Mouse (Mus musculus) lung, postnatal 36 days (tissue): ENCODE measurements around the gene Rhox4b.
"Not testable (repeated sequence)": the region's sequence is repeated elsewhere in the genome, so short reads cannot be mapped to it uniquely, and the experiment has no call there.

Source experiments
- DNase-seq: peaks from one replicate; pipeline ENCODE4 v3.0.0; 2022; ENCODE audit warnings: mixed read lengths

Rhox4b gene

GRCm38 (mm10) chrX:37432194-37432593, at the start of gene Rhox4b:
Gene Rhox4b, plus strand, starts transcription at chrX:37432494.
- not testable (repeated sequence) for DNase-seq

- DNase-seq, result not testable (repeated sequence)
Measured at GRCm38 (mm10) chrX:37390548-37390947, 41.7 kb upstream of the Rhox4b start, which contains the start of gene Rhox4a2. Gene Rhox4a2, plus strand, starts transcription at chrX:37390848.

- DNase-seq, result not testable (repeated sequence)
Measured at GRCm38 (mm10) chrX:37411767-37412166, 20.5 kb upstream of the Rhox4b start, which contains the start of gene Rhox2b. Gene Rhox2b, plus strand, starts transcription at chrX:37412067.

GRCm38 (mm10) chrX:37453380-37453779, 21.1 kb downstream of the Rhox4b start, which contains the start of gene Rhox2c:
Gene Rhox2c, plus strand, starts transcription at chrX:37453680.
- not testable (repeated sequence) for DNase-seq

GRCm38 (mm10) chrX:37458285-37458684, 26.0 kb downstream of the Rhox4b start, which contains the start of gene Rhox3c:
Gene Rhox3c, plus strand, starts transcription at chrX:37458585.
- DNase-seq, result not testable (repeated sequence)

GRCm38 (mm10) chrX:37480037-37480436, 47.7 kb downstream of the Rhox4b start, which contains the start of gene Rhox4c:
Gene Rhox4c, plus strand, starts transcription at chrX:37480337.
- DNase-seq, result not testable (repeated sequence)
